Mouse (Mus musculus): ENCODE measurements at regions not wholly inside any gene's neighbourhood (a gene's known extent, or its start where the extent isn't known, plus 50 kb on each side); places are given as distances from the start of the nearest gene placed in this dataset.

DNA sequence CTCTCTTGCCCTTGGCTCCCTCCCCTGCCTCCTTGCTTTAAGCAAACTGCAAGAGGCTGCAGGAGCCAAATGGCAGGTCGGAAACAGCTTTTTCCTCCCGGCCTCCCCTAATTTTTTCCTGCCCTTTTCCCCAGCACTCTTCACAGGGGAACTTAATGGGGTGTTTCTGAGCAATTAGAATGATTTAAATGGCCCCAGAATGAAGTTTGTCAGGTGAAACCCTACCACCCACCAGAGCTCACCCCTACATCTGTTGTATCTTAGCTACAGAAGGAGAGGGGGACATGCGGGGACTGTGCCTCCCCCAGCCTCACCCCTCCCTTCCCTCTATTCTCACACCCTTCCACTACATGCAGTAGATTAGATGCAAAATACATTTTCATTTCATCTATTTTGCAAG, 326.5 kb upstream of the Gm4791 start:
- TF ChIP-seq POLR2A (IDR thresholded peaks at IDR 0.05; ENCODE audit: control insufficient read depth, extremely low read depth, insufficient read depth, low read length, poor library complexity) (no peak), CTCF (IDR thresholded peaks at IDR 0.05; ENCODE audit: borderline replicate concordance, control insufficient read depth, extremely low read depth, insufficient read depth, low read length, poor library complexity) (no peak)

Measured in thymus, adult 2 months (tissue).